Mouse (Mus musculus) kidney, postnatal 14 days (tissue): ENCODE data around the gene Slco1a1.
A peak's percentile ranks its signal among the peaks of the same experiment; 100 is the strongest.
"Not testable (repeated sequence)": the region's sequence is repeated elsewhere in the genome, so short reads cannot be mapped to it uniquely, and the experiment has no call there.

ENCODE experiments used
- DNase-seq: peaks from one replicate; pipeline ENCODE4 v3.0.0; 2022; ENCODE audit warnings: mixed read lengths

Gene Slco1a1

GRCm38 (mm10) chr6:141946862-141947261 is at the start of gene Slco1a1:
Slco1a1 (minus strand) TSS chr6:141946962.
- DNase-seq, result no peak

- no peak for DNase-seq
Observed at GRCm38 (mm10) chr6:141986772-141987171, 40.0 kb upstream of the Slco1a1 start.

GRCm38 (mm10) chr6:141984644-141985043 is 37.9 kb upstream of the Slco1a1 start:
- DNase-seq, result peak; percentile 20

- no peak for DNase-seq
Observed at GRCm38 (mm10) chr6:141962420-141962819, 15.7 kb upstream of the Slco1a1 start.

- DNase-seq, result no peak
Observed at GRCm38 (mm10) chr6:141961861-141962260, 15.1 kb upstream of the Slco1a1 start.

GRCm38 (mm10) chr6:141960482-141960881 is 13.7 kb upstream of the Slco1a1 start:
- DNase-seq, result no peak

GRCm38 (mm10) chr6:141940451-141940850 is 6.3 kb downstream of the Slco1a1 start:
- DNase-seq, result no peak

- DNase-seq, result no peak
Observed at GRCm38 (mm10) chr6:141898197-141898596, 48.6 kb downstream of the Slco1a1 start.

GRCm38 (mm10) chr6:141889723-141890122 is 57.0 kb downstream of the Slco1a1 start:
- DNase-seq, result no peak

- no peak for DNase-seq
Observed at GRCm38 (mm10) chr6:141888248-141888647, 58.5 kb downstream of the Slco1a1 start.

- DNase-seq, result no peak
Observed at GRCm38 (mm10) chr6:141882581-141882980, 64.2 kb downstream of the Slco1a1 start.

GRCm38 (mm10) chr6:141875742-141876141 is 71.0 kb downstream of the Slco1a1 start:
- not testable (repeated sequence) for DNase-seq

- no peak for DNase-seq
Observed at GRCm38 (mm10) chr6:141871711-141872110, 75.1 kb downstream of the Slco1a1 start.

GRCm38 (mm10) chr6:141868735-141869134 is 78.0 kb downstream of the Slco1a1 start:
- DNase-seq, result no peak

- peak; percentile 21 for DNase-seq
Observed at GRCm38 (mm10) chr6:141866026-141866425, 80.7 kb downstream of the Slco1a1 start.

- DNase-seq, result no peak
Observed at GRCm38 (mm10) chr6:141857735-141858531, 88.8 kb downstream of the Slco1a1 start.
